ENCODE assay signal across 21 mouse cellular contexts in genomic region chr5:110390631-110391030, GRCm38 (mm10). TPM values are rescaled to one million over a fixed set of nuclear protein-coding genes. Genes with fewer than 3 reads are reported as not detected.
DNase-seq lines count a peak whose midpoint lies in the region; TF ChIP-seq lines count a peak whose summit lies in the region.
"Had no signal": no experiment of that assay in that cellular context is flagged by ENCODE, and none has a peak within 500 bp of the region (broad histone marks: within the 10 kb centered on the region; RNA-seq: fewer than 3 reads in every experiment).

No protein-coding gene starts in this region.

- no peak for TF ChIP-seq RAD21 in CH12.LX (IDR thresholded peaks at IDR 0.05; ENCODE audit: low read depth, low read length)

- peaks cover 0 to 13% of the 10 kb centered on the region in 2 experiments for H3K36me3 ChIP-seq in CH12.LX (replicated peaks in 1 of 2; ENCODE audit: control insufficient read depth in 1 of 2, insufficient read depth in 1 of 2, low read length in 1 of 2)
- H3K36me3 ChIP-seq: embryonic facial prominence, embryonic 15.5 days; forebrain, embryonic 12.5 days; liver, embryonic 12.5 days; lung, embryonic 15.5 days; midbrain, embryonic 15.5 days had no signal

- no peak overlapping the region for H3K4me3 ChIP-seq in CH12.LX (replicated peaks in 1 of 3; ENCODE audit: low read depth in 2 of 3, low read length in 2 of 3, poor library complexity in 1 of 3)
- H3K4me3 ChIP-seq: embryonic facial prominence, embryonic 15.5 days; forebrain, embryonic 12.5 days; liver, embryonic 12.5 days; lung, embryonic 15.5 days; midbrain, embryonic 15.5 days had no signal

- TF ChIP-seq CTCF in CH12.LX (conservative IDR thresholded peaks at IDR 0.05 in 1 of 2, IDR thresholded peaks at IDR 0.05 in 1 of 2; ENCODE audit: low read depth in 2 of 2, low read length in 2 of 2): no peak

- DNase-seq in CH12.LX (ENCODE audit: extremely low read depth): peak; percentile 33
- peak; percentile 73 to 75 for DNase-seq in cerebellum, adult 18-20 months
- DNase-seq in kidney, adult 11 months: peak; percentile 79
- peak; percentile 62 for DNase-seq in kidney, postnatal 10 days
- DNase-seq in ovary, postnatal 36 days (ENCODE audit: low spot score): no peak
- no peak for DNase-seq in layer of hippocampus, adult 8-10 months (ENCODE audit: low spot score in 2 of 2)
- DNase-seq in testis, postnatal 14 days (ENCODE audit: low spot score): no peak
- DNase-seq: right cerebral cortex, postnatal 14 days had no signal

- H3K27me3 ChIP-seq in CH12.LX (replicated peaks): no peaks in the 10 kb centered on the region
- H3K27me3 ChIP-seq: midbrain, embryonic 15.5 days had no signal

- no peak for TF ChIP-seq POLR2A in CH12.LX (IDR thresholded peaks at IDR 0.05; ENCODE audit: low read depth, low read length)

- H3K9ac ChIP-seq in CH12.LX (ENCODE audit: insufficient read depth, low read depth): no peak overlapping the region
- H3K9ac ChIP-seq: embryonic facial prominence, embryonic 15.5 days; forebrain, embryonic 12.5 days; hindbrain, embryonic 14.5 days; liver, embryonic 12.5 days; lung, embryonic 15.5 days; midbrain, embryonic 15.5 days had no signal

- peaks cover 2% of the 10 kb centered on the region for H3K9me3 ChIP-seq in CH12.LX (replicated peaks; ENCODE audit: low read length)
- H3K9me3 ChIP-seq: embryonic facial prominence, embryonic 15.5 days; forebrain, embryonic 12.5 days; liver, embryonic 12.5 days; lung, embryonic 15.5 days; midbrain, embryonic 15.5 days had no signal

- no peaks in the 10 kb centered on the region for H3K79me2 ChIP-seq in CH12.LX (replicated peaks; ENCODE audit: control insufficient read depth, extremely low read depth, insufficient read depth, poor library complexity, severe bottlenecking)

- TF ChIP-seq EP300 in CH12.LX (IDR thresholded peaks at IDR 0.05; ENCODE audit: low read length): no peak

- in situ Hi-C loops in CH12.LX (cut with MboI; ENCODE audit: low pct_ligation_motif_present, low pct_unique_long_range_greater_than_20kb, low sequenced_read_pairs): no loop called here

- dilution Hi-C loops in CH12.LX (cut with MboI; ENCODE audit: extremely low pct_ligation_motif_present, extremely low pct_unique_long_range_greater_than_20kb, low sequenced_read_pairs): no loop called here

- H3K4me1 ChIP-seq in CH12.LX (ENCODE audit: control insufficient read depth in 1 of 2, insufficient read depth in 2 of 2): peaks cover 24 to 60% of the 10 kb centered on the region in 2 experiments

- peak overlapping the region; percentile 26; the same call in 1 of the 2 replicates for H3K27ac ChIP-seq in CH12.LX (ENCODE audit: insufficient read depth, low read depth)
- H3K27ac ChIP-seq: embryonic facial prominence, embryonic 15.5 days; forebrain, embryonic 12.5 days; hindbrain, embryonic 14.5 days; liver, embryonic 12.5 days; lung, embryonic 15.5 days; midbrain, embryonic 15.5 days had no signal

- H3K4me2 ChIP-seq in CH12.LX (ENCODE audit: insufficient read depth, low read depth, poor library complexity, severe bottlenecking): peak overlapping the region; percentile 67
- H3K4me2 ChIP-seq: embryonic facial prominence, embryonic 15.5 days; forebrain, embryonic 12.5 days; hindbrain, embryonic 14.5 days; liver, embryonic 12.5 days; lung, embryonic 15.5 days; midbrain, embryonic 15.5 days had no signal

TF ChIP-seq in CH12.LX, 34 proteins besides CTCF, POLR2A, EP300 and RAD21:
- no peak for TF ChIP-seq MYC (IDR thresholded peaks at IDR 0.05; ENCODE audit: low read depth, low read length)
- peak; percentile 19; the same call in 1 of the 2 replicates for TF ChIP-seq MEF2A (IDR thresholded peaks at IDR 0.05; ENCODE audit: borderline replicate concordance, low read depth, low read length)
- TF ChIP-seq POLR2AphosphoS2 (IDR thresholded peaks at IDR 0.05; ENCODE audit: low read depth, low read length): no peak
- TF ChIP-seq UBTF (IDR thresholded peaks at IDR 0.05; ENCODE audit: low read depth, low read length): no peak
- peak; percentile 21; the same call in 1 of the 2 replicates for TF ChIP-seq TCF12 (IDR thresholded peaks at IDR 0.05; ENCODE audit: low read depth, low read length)
- no peak for TF ChIP-seq USF2 (conservative IDR thresholded peaks at IDR 0.05; ENCODE audit: low read depth, low read length)
- TF ChIP-seq MAFK (IDR thresholded peaks at IDR 0.05; ENCODE audit: insufficient replicate concordance, low read length): no peak; the same call in 1 of the 2 replicates
- no peak for TF ChIP-seq E2F4 (IDR thresholded peaks at IDR 0.05; ENCODE audit: insufficient replicate concordance, low read depth, low read length)
- peak; percentile 12; the same call in 1 of the 2 replicates for TF ChIP-seq BHLHE40 (IDR thresholded peaks at IDR 0.05; ENCODE audit: low read depth, low read length)
- no peak for TF ChIP-seq PAX5 (IDR thresholded peaks at IDR 0.05; ENCODE audit: low read length)
- TF ChIP-seq SIN3A (IDR thresholded peaks at IDR 0.05; ENCODE audit: low read length): 0 out of 2 replicates have a peak, but pooled peaks have one; percentile 28
- peak; percentile 34; the same call in 1 of the 2 replicates for TF ChIP-seq ETS1 (conservative IDR thresholded peaks at IDR 0.05; ENCODE audit: low read depth, low read length)
- TF ChIP-seq CHD2 (IDR thresholded peaks at IDR 0.05; ENCODE audit: low read length): peak; percentile 15; the same call in 1 of the 2 replicates
- TF ChIP-seq KAT2A (IDR thresholded peaks at IDR 0.05; ENCODE audit: insufficient replicate concordance, low read length): 0 out of 2 replicates have a peak, but pooled peaks have one; percentile 20

RNA-seq across cellular contexts. Expression of gene Lrcol1, which starts 46.1 kb away (rescaled TPM):
- not detected in 2 replicates for total RNA-seq in CH12.LX (2012; rRNA removed)
- not detected in 2 replicates for total RNA-seq in CH12.LX (2014; rRNA removed)
- polyA plus RNA-seq in CH12.LX (2012; ENCODE audit: insufficient read length, low read depth): not detected in 2 replicates
- total RNA-seq in layer of hippocampus, adult 8-10 months (2022): not detected
- total RNA-seq: layer of hippocampus, postnatal 14 days; left cerebral cortex, postnatal 36 days; megakaryocyte progenitor cell, adult 5-6 weeks had no signal
- polyA plus RNA-seq: cortical plate, adult 2 months; embryonic facial prominence, embryonic 15.5 days; forebrain, embryonic 12.5 days; heart, embryonic 14.5 days; hindbrain, embryonic 14.5 days; intestine, embryonic 16.5 days; liver, embryonic 12.5 days; midbrain, embryonic 15.5 days; urinary bladder, adult 2 months had no signal

RNA-seq across cellular contexts. Expression of gene P2rx2, which starts 47.6 kb away (rescaled TPM):
- not detected in 2 replicates for total RNA-seq in CH12.LX (2012; rRNA removed)
- total RNA-seq in CH12.LX (2014; rRNA removed): not detected in 2 replicates
- polyA plus RNA-seq in CH12.LX (2012; ENCODE audit: insufficient read length, low read depth): 0.45 and 0.76 TPM in 2 replicates
- under 1 TPM in 3 of 4 experiments, not detected in 1; 0.21 to 0.39 (median 0.27) TPM for total RNA-seq in layer of hippocampus, adult 8-10 months (2022)
- total RNA-seq: left cerebral cortex, postnatal 36 days; megakaryocyte progenitor cell, adult 5-6 weeks had no signal
- polyA plus RNA-seq: heart, embryonic 14.5 days; liver, embryonic 12.5 days had no signal

RNA-seq across cellular contexts. Expression of gene Fbrsl1, which starts 57.7 kb away (rescaled TPM):
- 9.1 and 9.8 TPM in 2 replicates for total RNA-seq in CH12.LX (2012; rRNA removed)
- 3.0 and 4.1 TPM in 2 replicates for total RNA-seq in CH12.LX (2014; rRNA removed)
- 26.7 and 32.0 TPM in 2 replicates for polyA plus RNA-seq in CH12.LX (2012; ENCODE audit: insufficient read length, low read depth)
- 10 to 100 TPM; 64.9 to 81.4 (median 71.7) TPM for total RNA-seq in layer of hippocampus, adult 8-10 months (2022)

Comparison
In these comparisons a context has a peak if more than half of its experiments do, and no peak if none do; other contexts are left out.
1. DNase-seq: peak in CH12.LX (single experiment), cerebellum, adult 18-20 months (2 of 2), kidney, adult 11 months (single experiment) and kidney, postnatal 10 days (single experiment); none in ovary, postnatal 36 days (single experiment), layer of hippocampus, adult 8-10 months (0 of 2) and testis, postnatal 14 days (single experiment).
2. RNA of gene Fbrsl1, which starts 57.7 kb away (total RNA-seq): 64.9 to 81.4 TPM in layer of hippocampus, adult 8-10 months; 3.0 to 9.8 TPM in CH12.LX; every median in the first group is over 4 times any median in the second.